ENCODE assay signal across 9 mouse cellular contexts in genomic region chr10:93707149-93708075, GRCm38 (mm10).
A peak's percentile ranks its signal among the peaks of the same experiment; 100 is the strongest.
DNase-seq lines count a peak whose midpoint lies in the region.
"Had no signal": no experiment of that assay in that cellular context is flagged by ENCODE, and none has a peak within 500 bp of the region (broad histone marks: within the 10 kb centered on the region; RNA-seq: fewer than 3 reads in every experiment).

No protein-coding gene starts in this region.

- DNase-seq in heart, adult 18-20 months: peak; percentile 54 to 65
- no peak for DNase-seq in heart, adult 8-10 months (ENCODE audit: low spot score)
- peak; percentile 60 to 67 for DNase-seq in cerebellum, adult 18-20 months
- peak; percentile 55 to 57 for DNase-seq in cerebellum, postnatal 14 days
- DNase-seq in heart, postnatal 14 days: peak; percentile 21 to 59
- no peak for DNase-seq in adrenal gland, postnatal 10 days
- no peak for DNase-seq in thymus, adult 18-20 months
- DNase-seq: kidney, postnatal 14 days; thymus, postnatal 36 days had no signal

- intact Hi-C loops in heart, postnatal 14 days (cut with DNase I): no loop called here

Comparison
In these comparisons a context has a peak if more than half of its experiments do, and no peak if none do; other contexts are left out.
1. DNase-seq: peak in heart, adult 18-20 months (2 of 2), cerebellum, adult 18-20 months (2 of 2), cerebellum, postnatal 14 days (2 of 2) and heart, postnatal 14 days (2 of 2); none in heart, adult 8-10 months (single experiment), adrenal gland, postnatal 10 days (single experiment) and thymus, adult 18-20 months (0 of 2).